Mouse (Mus musculus): ENCODE measurements at regions not wholly inside any gene's neighbourhood (a gene's known extent, or its start where the extent isn't known, plus 50 kb on each side); places are given as distances from the start of the nearest gene placed in this dataset.

DNA sequence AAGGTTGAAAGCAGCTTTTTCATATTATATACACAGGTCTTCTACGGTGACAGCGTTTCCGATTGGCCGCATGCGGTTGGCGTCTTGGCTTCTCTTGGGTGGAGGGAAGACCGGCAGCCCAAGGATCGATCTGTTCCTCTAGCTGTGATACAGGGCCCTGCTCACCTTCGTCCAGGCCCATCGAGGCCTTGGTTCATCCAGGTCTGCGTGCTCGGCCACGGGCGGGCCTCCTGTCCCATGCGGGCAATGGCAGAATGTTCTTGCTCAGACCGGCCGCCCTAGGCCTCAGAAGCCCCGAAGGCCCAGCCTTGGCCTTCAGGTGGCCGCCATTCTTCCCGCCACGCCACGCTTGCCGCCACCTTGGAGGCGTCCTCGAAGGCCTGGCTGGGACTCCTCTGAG lies 194.4 kb upstream of the Ppp6c start:
- DNase-seq (ENCODE audit: low read depth in 1 of 2, low spot score in 2 of 2), result no peak
- Histone ChIP-seq H3K4me1 (ENCODE audit: control insufficient read depth, insufficient read depth, insufficient read length) (no peaks in the 10 kb centered on the region), H3K4me3 (ENCODE audit: extremely low read depth, insufficient read depth, insufficient read length) (no peak overlapping the region), H3K27me3 (ENCODE audit: control insufficient read depth, insufficient read depth, low read length) (no peaks in the 10 kb centered on the region), H3K27ac (ENCODE audit: insufficient read depth, low read length) (no peak overlapping the region), H3K36me3 (ENCODE audit: control insufficient read depth, insufficient read depth, low read length) (no peaks in the 10 kb centered on the region)
- WGBS, result 96% methylated on average over 23 of the region's 25 CpGs
- TF ChIP-seq POLR2A (IDR thresholded peaks at IDR 0.05; ENCODE audit: low read depth, low read length) (no peak), CTCF (IDR thresholded peaks at IDR 0.05; ENCODE audit: extremely low read depth, insufficient read depth, insufficient read length, insufficient replicate concordance) (no peak)

DNA sequence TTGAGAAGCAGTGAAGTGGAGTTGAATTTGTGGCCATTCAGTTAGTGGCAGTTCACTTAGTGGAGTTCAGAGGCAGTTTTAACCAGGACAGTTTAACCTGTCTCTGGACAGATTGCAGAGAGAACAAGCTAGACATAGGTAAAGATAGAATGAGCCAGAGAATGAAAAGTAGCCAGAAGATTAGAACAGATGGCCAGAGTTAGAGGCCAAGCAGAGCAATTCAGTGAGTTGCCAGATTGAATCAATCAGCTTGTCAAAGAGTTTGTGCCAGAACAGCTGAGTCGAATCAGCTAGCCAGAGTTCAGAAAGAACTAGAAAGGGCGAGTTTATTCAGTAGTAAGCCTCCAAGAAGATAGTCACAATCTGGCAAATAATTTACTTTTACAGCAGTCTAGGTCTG lies 174.1 kb upstream of the Ppp6c start:
- Histone ChIP-seq H3K4me1 (ENCODE audit: control insufficient read depth, insufficient read depth, insufficient read length) (no peaks in the 10 kb centered on the region), H3K27ac (ENCODE audit: insufficient read depth, low read length) (no peak overlapping the region), H3K4me3 (ENCODE audit: extremely low read depth, insufficient read depth, insufficient read length) (no peak overlapping the region), H3K36me3 (ENCODE audit: control insufficient read depth, insufficient read depth, low read length) (no peaks in the 10 kb centered on the region), H3K27me3 (ENCODE audit: control insufficient read depth, insufficient read depth, low read length) (no peaks in the 10 kb centered on the region)
- WGBS, result 59% methylated on average over 2 of the region's 2 CpGs
- DNase-seq (ENCODE audit: low read depth in 1 of 2, low spot score in 2 of 2), result no peak
- TF ChIP-seq POLR2A (IDR thresholded peaks at IDR 0.05; ENCODE audit: low read depth, low read length) (no peak), CTCF (IDR thresholded peaks at IDR 0.05; ENCODE audit: extremely low read depth, insufficient read depth, insufficient read length, insufficient replicate concordance) (no peak)

DNA sequence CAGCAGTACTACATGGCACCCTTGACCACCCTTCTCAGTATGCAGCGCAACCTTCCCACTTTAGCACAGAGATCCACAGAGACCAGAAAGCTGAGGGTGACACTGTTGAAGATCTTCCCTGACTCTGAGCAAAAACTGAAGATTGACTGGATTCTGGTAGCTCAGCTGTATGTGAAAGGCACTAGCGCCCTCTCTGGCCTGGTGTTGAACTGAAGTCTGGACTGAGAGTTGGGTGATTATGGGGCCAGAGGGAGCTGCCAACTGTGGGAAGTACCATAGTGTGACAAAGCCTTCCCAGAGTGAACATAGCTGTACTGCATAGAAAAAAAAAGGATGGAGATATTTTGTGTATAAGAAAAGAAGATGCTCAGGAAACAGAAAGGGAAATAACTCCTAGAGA lies 173.3 kb upstream of the Ppp6c start:
- Histone ChIP-seq H3K27me3 (ENCODE audit: control insufficient read depth, insufficient read depth, low read length) (no peaks in the 10 kb centered on the region), H3K36me3 (ENCODE audit: control insufficient read depth, insufficient read depth, low read length) (no peaks in the 10 kb centered on the region), H3K27ac (ENCODE audit: insufficient read depth, low read length) (no peak overlapping the region), H3K4me3 (ENCODE audit: extremely low read depth, insufficient read depth, insufficient read length) (no peak overlapping the region), H3K4me1 (ENCODE audit: control insufficient read depth, insufficient read depth, insufficient read length) (no peaks in the 10 kb centered on the region)
- no peak for DNase-seq (ENCODE audit: low read depth in 1 of 2, low spot score in 2 of 2)
- no peak for TF ChIP-seq POLR2A (IDR thresholded peaks at IDR 0.05; ENCODE audit: low read depth, low read length)
- TF ChIP-seq CTCF (IDR thresholded peaks at IDR 0.05; ENCODE audit: extremely low read depth, insufficient read depth, insufficient read length, insufficient replicate concordance), result no peak
- WGBS, result 71% methylated on average over 2 of the region's 2 CpGs

DNA sequence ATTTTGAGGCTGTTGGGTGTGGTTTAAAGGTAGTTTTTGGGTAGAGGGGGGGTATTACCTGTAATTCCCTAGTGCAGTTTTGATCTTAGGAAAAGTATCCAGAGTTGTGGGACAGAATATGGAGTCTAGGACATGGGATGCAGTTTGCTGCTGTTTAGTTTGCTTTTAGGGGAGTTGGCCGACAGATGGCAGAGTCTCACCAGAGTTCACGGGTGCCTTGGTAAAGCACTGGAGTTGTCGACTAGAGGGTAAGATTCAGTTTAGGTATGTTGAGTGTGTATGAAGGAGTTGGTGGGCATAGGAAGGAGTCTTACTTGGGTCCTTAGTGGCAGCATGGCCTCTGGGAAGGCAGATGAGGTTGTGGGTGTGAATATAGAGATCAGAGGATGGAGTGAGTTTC lies 168.4 kb upstream of the Ppp6c start:
- WGBS, result 67% methylated on average over 3 of the region's 3 CpGs
- DNase-seq (ENCODE audit: low read depth in 1 of 2, low spot score in 2 of 2), result no peak
- TF ChIP-seq POLR2A (IDR thresholded peaks at IDR 0.05; ENCODE audit: low read depth, low read length) (no peak), CTCF (IDR thresholded peaks at IDR 0.05; ENCODE audit: extremely low read depth, insufficient read depth, insufficient read length, insufficient replicate concordance) (no peak)
- Histone ChIP-seq H3K4me1 (ENCODE audit: control insufficient read depth, insufficient read depth, insufficient read length) (no peaks in the 10 kb centered on the region), H3K36me3 (ENCODE audit: control insufficient read depth, insufficient read depth, low read length) (no peaks in the 10 kb centered on the region), H3K27ac (ENCODE audit: insufficient read depth, low read length) (no peak overlapping the region), H3K4me3 (ENCODE audit: extremely low read depth, insufficient read depth, insufficient read length) (no peak overlapping the region), H3K27me3 (ENCODE audit: control insufficient read depth, insufficient read depth, low read length) (no peaks in the 10 kb centered on the region)

DNA sequence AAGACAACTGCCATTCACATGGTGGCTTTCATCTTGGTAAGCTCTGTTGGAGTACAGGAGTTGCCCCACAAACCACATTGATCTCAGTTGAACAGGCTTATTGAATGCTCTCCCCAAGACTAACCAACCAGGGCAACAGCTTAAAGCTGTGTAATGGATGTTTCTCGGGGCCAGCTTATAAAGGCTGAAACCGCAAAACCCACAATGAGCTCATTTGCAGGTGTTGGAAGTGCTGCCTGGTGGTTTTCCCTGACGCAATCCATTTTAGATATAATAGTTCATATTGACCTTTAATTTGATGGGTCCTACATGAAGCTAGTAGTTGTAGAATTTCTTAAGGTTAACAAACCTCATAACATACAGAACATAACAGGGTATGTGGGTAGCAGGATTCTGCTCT lies 151.0 kb upstream of the Ppp6c start:
- no peak for TF ChIP-seq CTCF (IDR thresholded peaks at IDR 0.05; ENCODE audit: extremely low read depth, insufficient read depth, insufficient read length, insufficient replicate concordance)
- TF ChIP-seq POLR2A (IDR thresholded peaks at IDR 0.05; ENCODE audit: low read depth, low read length), result no peak
- 63% methylated on average over 3 of the region's 3 CpGs for WGBS

DNA sequence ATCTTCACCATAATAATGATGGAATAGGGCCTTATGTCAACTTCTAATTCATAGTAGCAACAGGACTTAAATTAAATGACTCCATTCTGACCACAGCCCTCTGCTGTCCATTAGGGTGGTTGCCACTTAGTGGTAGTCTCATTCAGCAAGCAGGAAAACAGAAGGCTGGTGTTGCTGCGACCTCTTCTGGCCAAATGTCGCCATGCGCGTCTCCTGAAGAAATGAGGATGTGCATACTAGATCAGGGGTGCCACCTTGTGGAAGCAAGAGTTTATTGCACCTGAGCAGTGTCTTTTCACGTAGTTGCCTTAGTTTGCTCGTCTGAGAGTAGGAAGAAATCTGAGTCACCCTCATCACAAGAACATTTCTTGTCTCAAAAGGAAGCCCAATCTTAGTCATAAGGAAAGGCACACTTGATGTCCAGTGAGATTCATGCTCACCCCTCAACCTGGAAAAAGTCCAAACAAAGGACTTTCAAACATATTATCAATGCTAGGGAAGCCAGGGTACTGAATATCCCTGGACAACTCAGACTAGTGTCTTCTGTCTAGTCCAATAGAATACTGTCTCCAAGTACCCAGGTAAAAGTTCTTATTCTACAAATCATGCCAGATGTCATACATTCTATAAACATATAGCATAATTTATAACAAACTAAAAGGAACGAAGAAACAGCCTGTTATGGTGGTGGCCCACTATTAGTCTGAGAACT lies 147.0 kb upstream of the Ppp6c start:
- Histone ChIP-seq H3K36me3 (ENCODE audit: control insufficient read depth, insufficient read depth, low read length) (no peaks in the 10 kb centered on the region), H3K27me3 (ENCODE audit: control insufficient read depth, insufficient read depth, low read length) (no peaks in the 10 kb centered on the region), H3K4me3 (ENCODE audit: extremely low read depth, insufficient read depth, insufficient read length) (no peak overlapping the region), H3K27ac (ENCODE audit: insufficient read depth, low read length) (no peak overlapping the region), H3K4me1 (ENCODE audit: control insufficient read depth, insufficient read depth, insufficient read length) (no peaks in the 10 kb centered on the region)
- TF ChIP-seq POLR2A (IDR thresholded peaks at IDR 0.05; ENCODE audit: low read depth, low read length), result no peak
- peak; percentile 98 for TF ChIP-seq CTCF (IDR thresholded peaks at IDR 0.05; ENCODE audit: extremely low read depth, insufficient read depth, insufficient read length, insufficient replicate concordance)
- 13% methylated on average over 7 of the region's 7 CpGs for WGBS
- peak; percentile 75 to 81 for DNase-seq (ENCODE audit: low read depth in 1 of 2, low spot score in 2 of 2)

More for the DNA sequence above, 151.0 kb upstream of the Ppp6c start:
- H3K27me3 ChIP-seq (ENCODE audit: control insufficient read depth, insufficient read depth, low read length), result no peaks in the 10 kb centered on the region
- H3K36me3 ChIP-seq (ENCODE audit: control insufficient read depth, insufficient read depth, low read length), result no peaks in the 10 kb centered on the region
- DNase-seq (ENCODE audit: low read depth in 1 of 2, low spot score in 2 of 2), result no peak
- H3K4me1 ChIP-seq (ENCODE audit: control insufficient read depth, insufficient read depth, insufficient read length), result no peaks in the 10 kb centered on the region
- no peak overlapping the region for H3K4me3 ChIP-seq (ENCODE audit: extremely low read depth, insufficient read depth, insufficient read length)
- H3K27ac ChIP-seq (ENCODE audit: insufficient read depth, low read length), result no peak overlapping the region

DNA sequence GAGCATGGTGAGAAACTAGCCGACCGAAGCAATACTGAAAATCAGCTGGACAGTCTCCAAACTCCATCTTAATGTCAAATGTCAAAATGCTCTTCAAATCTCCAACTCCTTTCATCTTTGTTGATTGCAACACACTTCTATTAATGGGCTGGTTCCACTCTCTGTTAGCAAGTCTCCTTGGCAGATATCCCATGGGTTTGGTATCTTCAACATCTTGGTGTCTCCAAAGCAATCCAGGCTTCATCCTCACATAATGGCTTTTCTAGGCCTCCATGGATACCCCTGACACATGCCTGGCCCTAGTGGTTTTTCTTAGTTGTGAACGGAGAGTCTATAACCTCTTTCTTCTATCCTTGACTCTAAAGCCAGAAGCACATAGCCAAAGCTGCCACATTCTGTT lies 118.0 kb upstream of the Ppp6c start:
- WGBS, result 85% methylated on average over 3 of the region's 3 CpGs
- no peak for TF ChIP-seq POLR2A (IDR thresholded peaks at IDR 0.05; ENCODE audit: low read depth, low read length)
- no peak for TF ChIP-seq CTCF (IDR thresholded peaks at IDR 0.05; ENCODE audit: extremely low read depth, insufficient read depth, insufficient read length, insufficient replicate concordance)
- Histone ChIP-seq H3K27ac (ENCODE audit: insufficient read depth, low read length) (no peak overlapping the region), H3K4me3 (ENCODE audit: extremely low read depth, insufficient read depth, insufficient read length) (no peak overlapping the region), H3K4me1 (ENCODE audit: control insufficient read depth, insufficient read depth, insufficient read length) (no peaks in the 10 kb centered on the region), H3K27me3 (ENCODE audit: control insufficient read depth, insufficient read depth, low read length) (no peaks in the 10 kb centered on the region), H3K36me3 (ENCODE audit: control insufficient read depth, insufficient read depth, low read length) (no peaks in the 10 kb centered on the region)
- DNase-seq (ENCODE audit: low read depth in 1 of 2, low spot score in 2 of 2), result no peak
